Mouse (Mus musculus) testis, adult 2 months (tissue): ENCODE measurements around the gene Trpv6. TPM values are rescaled to one million over a fixed set of nuclear protein-coding genes. Genes with fewer than 3 reads are reported as not detected.

ENCODE experiments used
- H3K27ac ChIP-seq: fragments of 200-500 bp; 2 replicates; pipeline ENCODE4 v1.5.1; 2012; ENCODE audit warnings: low read depth, low read length; ENCODE audit not compliant: control insufficient read depth, insufficient read depth
- H3K27me3 ChIP-seq: fragments of 200-500 bp; 2 replicates; pipeline ENCODE4 v1.6.1; 2012; ENCODE audit warnings: mild to moderate bottlenecking, low read length, moderate library complexity; ENCODE audit not compliant: control insufficient read depth, insufficient read depth
- H3K36me3 ChIP-seq: fragments of 200-500 bp; 2 replicates; pipeline ENCODE4 v1.6.1; 2012; ENCODE audit warnings: mild to moderate bottlenecking, low read length; ENCODE audit not compliant: control insufficient read depth, insufficient read depth
- H3K4me1 ChIP-seq: fragments of 200-500 bp; 2 replicates; pipeline ENCODE4 v1.6.1; 2012; ENCODE audit warnings: low read length; ENCODE audit not compliant: control insufficient read depth, insufficient read depth
- H3K4me3 ChIP-seq: fragments of 200-500 bp; 2 replicates; pipeline ENCODE4 v1.5.1; 2012; ENCODE audit warnings: low read depth, mild to moderate bottlenecking, low read length, moderate library complexity, mixed read lengths; ENCODE audit not compliant: control insufficient read depth
- CTCF ChIP-seq: fragments of 200-500 bp; IDR thresholded peaks from 2 replicates; pipeline ENCODE4 v1.5.1; 2012; ENCODE audit warnings: low read depth, mild to moderate bottlenecking, inconsistent platforms, low read length, moderate library complexity; ENCODE audit not compliant: control insufficient read depth, insufficient read depth, insufficient replicate concordance
- POLR2A ChIP-seq: fragments of 200-500 bp; IDR thresholded peaks from 2 replicates; pipeline ENCODE4 v1.6.1; 2012; ENCODE audit warnings: low read depth, mild to moderate bottlenecking, inconsistent platforms, low read length, moderate library complexity; ENCODE audit not compliant: control insufficient read depth
- polyA plus RNA-seq: library from polyadenylated mRNA; depleted of rRNA; stranded (reverse); fragments of >200 nt; gene quantifications from 2 replicates; pipeline ENCODE4 v1.2.3, GENCODE M21; 2012; rRNA removed

The Trpv6 gene
- polyA plus RNA-seq, 1 experiment: 0.42 TPM

DNA sequence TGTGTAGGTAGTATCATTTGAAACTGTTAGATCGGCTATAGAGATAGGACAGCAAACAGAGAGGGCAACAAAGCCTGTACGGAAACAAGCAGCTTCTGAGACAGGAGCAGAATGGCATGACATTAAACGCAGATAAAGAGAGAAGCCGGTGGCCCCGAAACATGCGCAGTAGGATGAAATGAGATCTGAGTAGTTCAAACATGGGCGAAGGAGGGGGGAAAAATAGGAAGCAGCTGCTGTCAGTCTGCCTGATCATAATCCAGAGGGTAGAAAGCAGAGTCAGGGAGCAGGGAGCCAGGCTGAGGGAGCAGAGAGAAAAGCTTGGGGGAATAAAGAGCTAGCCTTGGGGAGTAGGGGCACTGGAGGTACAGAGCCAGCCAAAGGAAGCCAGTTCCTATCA lies 54.9 kb downstream of the Trpv6 start:
- no peak for TF ChIP-seq CTCF
- no peak for TF ChIP-seq POLR2A
- H3K4me1 ChIP-seq: no peaks in the 10 kb centered on the region
- H3K4me3 ChIP-seq: no peak overlapping the region
- H3K27me3 ChIP-seq: no peaks in the 10 kb centered on the region
- no peak overlapping the region for H3K27ac ChIP-seq
- H3K36me3 ChIP-seq: no peaks in the 10 kb centered on the region

DNA sequence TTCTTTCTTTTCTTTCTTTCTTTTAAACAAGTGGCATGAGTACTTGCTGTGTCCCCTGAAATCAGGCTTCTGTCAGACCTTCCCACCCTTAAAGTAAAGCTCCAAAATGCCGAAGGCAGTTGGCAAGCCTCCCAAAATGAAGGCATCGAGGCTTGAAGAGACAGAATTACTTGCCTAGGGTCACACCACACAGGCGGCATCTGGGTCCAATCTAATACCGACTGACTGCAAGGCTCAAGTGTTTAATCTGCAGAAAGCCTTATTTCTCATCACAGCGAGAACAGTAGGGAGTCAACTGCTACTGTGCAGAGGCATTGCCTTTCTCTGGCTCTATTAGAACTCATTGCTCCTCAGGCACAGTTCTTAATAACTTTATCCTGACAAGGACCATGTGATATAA lies 58.9 kb downstream of the Trpv6 start:
- Histone ChIP-seq H3K27ac (no peak overlapping the region), H3K4me1 (no peaks in the 10 kb centered on the region), H3K27me3 (no peaks in the 10 kb centered on the region), H3K36me3 (no peaks in the 10 kb centered on the region), H3K4me3 (no peak overlapping the region)
- TF ChIP-seq POLR2A (no peak), CTCF (no peak)

DNA sequence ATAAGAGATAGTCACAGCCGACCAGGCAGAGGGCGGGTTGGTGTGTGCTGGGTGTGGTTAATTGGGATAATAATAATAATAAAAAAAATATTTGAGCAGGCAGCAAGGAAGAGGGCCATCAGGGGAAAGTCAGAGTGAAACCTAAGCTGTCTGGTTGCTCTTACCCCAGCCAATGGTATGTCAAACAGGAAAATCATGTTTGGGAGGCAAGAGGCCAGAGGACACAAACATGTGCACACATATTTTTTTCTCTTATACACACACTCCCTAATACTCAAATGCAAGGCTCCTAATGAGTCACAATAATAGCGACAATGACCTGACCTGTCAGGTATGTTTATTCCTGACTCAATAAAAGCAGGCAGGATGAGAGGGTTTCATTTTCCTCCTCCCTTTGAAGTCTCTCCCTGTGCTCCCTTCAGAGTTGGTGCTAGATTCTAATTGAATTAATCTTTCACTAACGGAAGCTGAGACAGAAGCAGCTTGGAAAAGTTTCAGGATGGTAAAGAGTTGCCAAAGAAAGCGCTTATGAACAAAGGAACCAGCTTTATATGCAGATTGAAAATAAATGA lies 59.6 kb downstream of the Trpv6 start:
- H3K4me3 ChIP-seq: no peak overlapping the region
- no peaks in the 10 kb centered on the region for H3K36me3 ChIP-seq
- TF ChIP-seq CTCF (no peak), POLR2A (no peak)
- H3K27ac ChIP-seq: no peak overlapping the region
- H3K4me1 ChIP-seq: no peaks in the 10 kb centered on the region
- no peaks in the 10 kb centered on the region for H3K27me3 ChIP-seq

Other genes starting within 250 kb of the Trpv6 start
- gene Gm5771, start 244.0 kb downstream of the Trpv6 start, polyA plus RNA-seq: not detected in 2 replicates
- not detected in 2 replicates for gene Gm10334, start 190.3 kb downstream of the Trpv6 start, polyA plus RNA-seq
- gene Prss1, start 177.5 kb downstream of the Trpv6 start, polyA plus RNA-seq: not detected in 2 replicates
- 1.3 and 2.9 TPM in 2 replicates for gene Prss2, start 114.6 kb downstream of the Trpv6 start, polyA plus RNA-seq
- gene Ephb6, start 30.9 kb downstream of the Trpv6 start, polyA plus RNA-seq: 3.2 and 3.3 TPM in 2 replicates
- 0.12 and 0.24 TPM in 2 replicates for gene Trpv5, start 44.4 kb upstream of the Trpv6 start, polyA plus RNA-seq
- gene Llcfc1, start 48.0 kb upstream of the Trpv6 start, polyA plus RNA-seq: 508 and 690 TPM in 2 replicates
- gene Kel, start 67.9 kb upstream of the Trpv6 start, polyA plus RNA-seq: 1.2 and 3.4 TPM in 2 replicates
- gene Olfr459, start 138.8 kb upstream of the Trpv6 start, polyA plus RNA-seq: not detected in 2 replicates
- gene Pip, start 211.1 kb upstream of the Trpv6 start, polyA plus RNA-seq: not detected in 2 replicates
- gene Sval2, start 216.6 kb upstream of the Trpv6 start, polyA plus RNA-seq: not detected in 2 replicates